Mouse (Mus musculus) megakaryocyte-erythroid progenitor cell, adult 5 weeks (primary cell): Measurements from ENCODE around the gene Nid2. TPM values are rescaled to one million over a fixed set of nuclear protein-coding genes. Genes with fewer than 3 reads are reported as not detected.

Experiments
- polyA plus RNA-seq: library from polyadenylated mRNA; stranded (reverse); fragments of >175 nt; gene quantifications from 2 replicates; pipeline ENCODE4 v1.2.3, GENCODE M21; 2012

Nid2 gene
- polyA plus RNA-seq = 0.51 and 0.66 TPM in 2 replicates

DNA sequence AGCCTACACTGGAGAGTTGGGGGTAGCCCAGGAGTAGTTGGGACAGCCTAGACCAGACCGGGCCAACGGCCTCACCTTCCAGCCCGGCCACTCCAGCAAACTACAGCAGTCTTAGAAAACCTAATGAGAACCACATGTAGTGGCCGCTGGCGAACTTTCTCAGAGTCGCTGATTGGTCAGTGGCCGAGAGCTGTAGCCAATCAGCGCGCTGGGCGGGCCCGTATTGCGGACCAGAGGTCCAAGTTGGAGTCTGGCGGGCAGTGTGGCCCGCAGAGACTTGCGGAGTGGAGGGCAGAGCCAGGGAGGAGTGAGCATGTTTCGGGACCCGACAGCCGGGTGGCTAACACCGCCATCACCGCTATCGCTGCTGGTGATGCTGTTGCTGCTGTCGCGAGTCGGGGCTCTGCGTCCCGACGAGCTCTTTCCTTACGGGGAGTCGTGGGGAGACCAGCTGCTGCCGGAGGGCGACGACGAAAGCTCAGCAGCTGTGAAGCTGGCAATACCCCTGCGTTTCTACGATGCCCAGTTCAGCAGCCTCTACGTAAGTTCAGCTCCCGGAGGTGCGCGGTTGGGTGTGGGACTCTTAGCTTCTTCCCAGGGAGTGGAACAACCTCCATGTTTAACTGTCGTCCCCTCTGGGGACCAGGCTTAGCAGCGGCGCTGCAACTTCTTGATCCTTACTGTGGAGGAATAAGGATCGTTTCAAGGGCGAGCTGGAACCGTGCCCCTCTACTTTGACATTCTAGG lies at the start of gene Nid2:
Nid2 (plus strand) TSS at position 241 of the 747 bp plus-strand sequence.

DNA sequence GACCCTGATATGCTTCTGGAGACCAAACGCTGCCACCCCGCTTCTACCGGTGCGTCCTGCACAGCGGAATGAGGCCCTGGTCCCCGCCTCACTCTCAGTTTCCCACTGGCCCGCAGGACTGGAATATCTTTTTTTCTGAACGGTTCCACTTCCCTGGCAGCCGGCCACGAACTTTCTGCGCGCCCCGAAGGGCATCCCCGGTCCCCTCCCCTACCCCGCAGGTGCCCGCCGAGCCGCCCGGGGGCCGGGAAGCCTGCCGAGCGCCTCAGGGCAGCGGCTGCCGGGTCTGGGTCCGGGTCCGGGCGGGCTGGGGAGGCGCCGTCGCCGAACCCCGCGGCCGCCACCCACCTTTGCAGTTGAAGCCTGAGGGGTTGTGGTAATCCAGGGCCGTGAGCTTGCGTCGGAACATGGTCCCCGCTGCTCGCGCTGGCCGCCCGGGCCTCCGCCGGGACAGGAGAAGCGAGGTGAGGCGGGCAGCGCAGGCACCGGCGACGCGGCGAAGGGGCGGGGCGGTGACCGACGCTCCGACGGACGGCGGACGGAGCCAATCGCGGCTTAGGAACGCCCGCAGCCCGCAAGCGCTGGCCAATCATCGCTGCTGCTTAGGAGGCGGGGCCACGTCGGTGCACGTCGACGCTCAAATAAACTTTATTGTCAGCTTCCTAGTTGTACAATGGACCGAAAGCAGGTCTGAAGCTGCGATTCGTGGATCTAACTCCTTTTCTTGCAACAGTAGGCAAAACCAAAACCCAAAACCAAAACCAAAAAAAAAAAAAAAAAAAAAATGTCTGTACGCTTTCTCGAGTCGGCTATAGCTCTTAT lies 72.5 kb downstream of the Nid2 start, which contains the start of gene Rtraf:
Rtraf (minus strand) TSS at position 504 of the 822 bp plus-strand sequence.

Other genes starting within 250 kb of the Nid2 start
- gene Gm2244, start 201.3 kb upstream of the Nid2 start, polyA plus RNA-seq = 0.09 TPM in 1 of 2 replicates, not detected in the other
- gene Gm2237, start 166.1 kb upstream of the Nid2 start, polyA plus RNA-seq = 0.04 TPM in 1 of 2 replicates, not detected in the other
- not detected in 2 replicates for gene Gm5458, start 148.7 kb upstream of the Nid2 start, polyA plus RNA-seq
- gene Rtraf, start 72.6 kb downstream of the Nid2 start, polyA plus RNA-seq = 231 and 294 TPM in 2 replicates
- 4.1 and 4.5 TPM in 2 replicates for gene Gng2, start 226.4 kb downstream of the Nid2 start, polyA plus RNA-seq